Mouse (Mus musculus) monocyte, adult 5-6 weeks (primary cell): ENCODE measurements around the gene Cobl. TPM values are rescaled to one million over a fixed set of nuclear protein-coding genes. Genes with fewer than 3 reads are reported as not detected.

Experiments
- ATAC-seq: fragments of 153-309, 156-312 bp; replicated peaks from 2 replicates; pipeline ENCODE4 v1.8.0; 2017; ENCODE audit warnings: mild to moderate bottlenecking; ENCODE audit not compliant: low TSS enrichment, insufficient number of reproducible peaks, severe bottlenecking, poor library complexity, low FRiP score
- total RNA-seq: library from RNA; stranded (forward); fragments of 200-1000, 200-491, 200-594 nt; gene quantifications from 3 replicates; pipeline ENCODE4 v1.2.3, GENCODE M21; 2017

Cobl gene
- total RNA-seq, 1 experiment from 2014 or later, result not detected

- ATAC-seq, result no peak
Measured at GRCm38 (mm10) chr11:12409463-12409862, 55.3 kb downstream of the Cobl start.

- ATAC-seq, result no peak
Measured at GRCm38 (mm10) chr11:12407834-12408233, 56.9 kb downstream of the Cobl start.

GRCm38 (mm10) chr11:12399903-12400302, 64.9 kb downstream of the Cobl start:
- ATAC-seq, result no peak

GRCm38 (mm10) chr11:12396196-12396595, 68.6 kb downstream of the Cobl start:
- no peak for ATAC-seq

GRCm38 (mm10) chr11:12394701-12395100, 70.1 kb downstream of the Cobl start:
- ATAC-seq, result no peak

- no peak for ATAC-seq
Measured at GRCm38 (mm10) chr11:12394151-12394550, 70.6 kb downstream of the Cobl start.

- no peak for ATAC-seq
Measured at GRCm38 (mm10) chr11:12384826-12385225, 79.9 kb downstream of the Cobl start.

GRCm38 (mm10) chr11:12382991-12383390, 81.8 kb downstream of the Cobl start:
- ATAC-seq, result no peak

GRCm38 (mm10) chr11:12381096-12381495, 83.7 kb downstream of the Cobl start:
- ATAC-seq, result no peak

GRCm38 (mm10) chr11:12376628-12377027, 88.1 kb downstream of the Cobl start:
- no peak for ATAC-seq

- no peak for ATAC-seq
Measured at GRCm38 (mm10) chr11:12373106-12374098, 91.4 kb downstream of the Cobl start.

GRCm38 (mm10) chr11:12370957-12371356, 93.8 kb downstream of the Cobl start:
- ATAC-seq, result no peak

- ATAC-seq, result no peak
Measured at GRCm38 (mm10) chr11:12367426-12368178, 97.2 kb downstream of the Cobl start.

GRCm38 (mm10) chr11:12359336-12360000, 105.3 kb downstream of the Cobl start:
- no peak for ATAC-seq

- no peak for ATAC-seq
Measured at GRCm38 (mm10) chr11:12358602-12359001, 106.2 kb downstream of the Cobl start.

GRCm38 (mm10) chr11:12355681-12356080, 109.1 kb downstream of the Cobl start:
- ATAC-seq, result no peak

- no peak for ATAC-seq
Measured at GRCm38 (mm10) chr11:12350986-12351546, 113.7 kb downstream of the Cobl start.

GRCm38 (mm10) chr11:12350086-12350485, 114.7 kb downstream of the Cobl start:
- no peak for ATAC-seq

GRCm38 (mm10) chr11:12346486-12346885, 118.3 kb downstream of the Cobl start:
- ATAC-seq, result no peak
